Mouse (Mus musculus): ENCODE data around the gene Gm42791. TPM values are rescaled to one million over a fixed set of nuclear protein-coding genes. Genes with fewer than 3 reads are reported as not detected.

The Gm42791 gene
- polyA plus RNA-seq, 1 experiment from 2014 or later, result 3.3 TPM

- Histone ChIP-seq H3K4me3 (no peak overlapping the region), H3K9me3 (no peaks in the 10 kb centered on the region), H3K9ac (no peak overlapping the region), H3K4me2 (no peak overlapping the region), H3K27me3 (no peaks in the 10 kb centered on the region), H3K4me1 (peaks cover 28% of the 10 kb centered on the region), H3K36me3 (no peaks in the 10 kb centered on the region), H3K27ac (no peak overlapping the region)
- no peak for ATAC-seq (ENCODE audit: borderline replicate concordance, extremely low read depth, low FRiP score, low TSS enrichment)
- WGBS, result 97% methylated on average over 11 of the region's 11 CpGs
Measured at GRCm38 (mm10) chr5:148992598-148992997, 2.3 kb downstream of the Gm42791 start.

- H3K4me2 ChIP-seq, result no peak overlapping the region
- WGBS, result 55% methylated on average over 12 of the region's 12 CpGs
- ATAC-seq (ENCODE audit: borderline replicate concordance, extremely low read depth, low FRiP score, low TSS enrichment), result no peak
Measured at GRCm38 (mm10) chr5:148990891-148991311, 4.0 kb downstream of the Gm42791 start.

DNA sequence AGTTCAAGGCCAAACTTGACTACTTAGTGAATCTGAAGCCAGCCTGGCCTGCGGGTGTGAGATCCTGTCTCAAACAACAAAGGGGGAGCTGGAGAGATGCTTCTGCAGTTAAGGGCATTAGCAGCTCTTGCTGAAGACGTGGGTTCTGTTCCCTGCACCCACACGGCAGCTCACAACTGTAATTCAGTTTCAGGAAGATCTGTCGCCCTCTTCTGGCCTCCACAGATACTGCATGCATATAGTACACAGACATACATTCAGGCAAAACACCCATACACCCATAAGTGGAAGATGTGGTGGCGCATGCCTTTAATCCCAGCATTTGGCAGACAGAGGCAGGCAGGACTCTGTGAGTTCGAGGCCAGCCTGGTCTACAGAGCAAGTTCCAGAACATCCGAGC, 5.5 kb downstream of the Gm42791 start:
- WGBS, result 85% methylated on average over 7 of the region's 7 CpGs
- H3K9ac ChIP-seq, result no peak overlapping the region
- H3K4me3 ChIP-seq, result no peak overlapping the region
- no peak for ATAC-seq (ENCODE audit: borderline replicate concordance, extremely low read depth, low FRiP score, low TSS enrichment)
- no peak overlapping the region for H3K4me2 ChIP-seq
- H3K9me3 ChIP-seq, result no peaks in the 10 kb centered on the region
- no peaks in the 10 kb centered on the region for H3K27me3 ChIP-seq
- H3K27ac ChIP-seq, result no peak overlapping the region
- no peaks in the 10 kb centered on the region for H3K36me3 ChIP-seq
- H3K4me1 ChIP-seq, result peaks cover 9% of the 10 kb centered on the region

More at GRCm38 (mm10) chr5:148990891-148991311, 4.0 kb downstream of the Gm42791 start:
- H3K9me3 ChIP-seq, result no peaks in the 10 kb centered on the region
- H3K36me3 ChIP-seq, result no peaks in the 10 kb centered on the region
- H3K27ac ChIP-seq, result peak overlapping the region; percentile 13; the same call in 1 of the 2 replicates
- peaks cover 17% of the 10 kb centered on the region for H3K4me1 ChIP-seq
- no peak overlapping the region for H3K9ac ChIP-seq
- no peak overlapping the region for H3K4me3 ChIP-seq
- no peaks in the 10 kb centered on the region for H3K27me3 ChIP-seq

- no peaks in the 10 kb centered on the region for H3K9me3 ChIP-seq
- H3K4me3 ChIP-seq, result no peak overlapping the region
- no peak overlapping the region for H3K4me2 ChIP-seq
- H3K9ac ChIP-seq, result no peak overlapping the region
- 46% methylated on average over 13 of the region's 13 CpGs for WGBS
- H3K36me3 ChIP-seq, result no peaks in the 10 kb centered on the region
- H3K4me1 ChIP-seq, result no peaks in the 10 kb centered on the region
- H3K27ac ChIP-seq, result no peak overlapping the region
- ATAC-seq (ENCODE audit: borderline replicate concordance, extremely low read depth, low FRiP score, low TSS enrichment), result no peak
- H3K27me3 ChIP-seq, result no peaks in the 10 kb centered on the region
Measured at GRCm38 (mm10) chr5:148984961-148985360, 10.0 kb downstream of the Gm42791 start.

DNA sequence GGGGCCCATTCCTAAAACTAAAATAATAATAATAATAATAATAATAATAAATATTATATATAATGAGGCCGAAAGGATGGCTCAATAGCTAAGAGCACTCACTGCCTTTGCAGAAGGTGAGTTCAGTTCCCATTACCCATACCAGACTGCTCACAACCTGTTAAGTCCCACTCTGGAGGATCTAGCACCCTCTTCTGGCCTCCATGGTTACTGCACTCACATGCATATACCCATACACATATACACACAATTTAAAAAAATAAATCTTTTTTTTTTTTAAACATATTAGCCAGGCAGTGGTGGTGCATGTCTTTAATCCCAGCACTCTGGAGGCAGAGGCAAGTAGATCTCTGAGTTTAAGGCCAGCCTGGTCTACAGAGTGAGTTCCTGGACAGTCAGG, 11.3 kb downstream of the Gm42791 start:
- Histone ChIP-seq H3K4me2 (no peak overlapping the region), H3K27me3 (no peaks in the 10 kb centered on the region), H3K36me3 (no peaks in the 10 kb centered on the region), H3K4me3 (no peak overlapping the region), H3K9me3 (no peaks in the 10 kb centered on the region), H3K27ac (no peak overlapping the region), H3K9ac (no peak overlapping the region), H3K4me1 (peaks cover 2% of the 10 kb centered on the region)
- ATAC-seq (ENCODE audit: borderline replicate concordance, extremely low read depth, low FRiP score, low TSS enrichment), result no peak
- 93% methylated on average over 1 of the region's 1 CpGs for WGBS

- H3K27me3 ChIP-seq, result no peaks in the 10 kb centered on the region
- no peaks in the 10 kb centered on the region for H3K36me3 ChIP-seq
- H3K4me3 ChIP-seq, result no peak overlapping the region
- no peak overlapping the region for H3K9ac ChIP-seq
- H3K4me1 ChIP-seq, result peaks cover 8% of the 10 kb centered on the region
- H3K9me3 ChIP-seq, result no peaks in the 10 kb centered on the region
- no peak overlapping the region for H3K27ac ChIP-seq
- WGBS, result 78% methylated on average over 12 of the region's 12 CpGs
- no peak for ATAC-seq (ENCODE audit: borderline replicate concordance, extremely low read depth, low FRiP score, low TSS enrichment)
- H3K4me2 ChIP-seq, result no peak overlapping the region
Measured at GRCm38 (mm10) chr5:148983108-148983664, 11.8 kb downstream of the Gm42791 start.

GRCm38 (mm10) chr5:148982396-148982795, 12.6 kb downstream of the Gm42791 start:
- Histone ChIP-seq H3K4me1 (peaks cover 15% of the 10 kb centered on the region), H3K36me3 (no peaks in the 10 kb centered on the region), H3K9ac (no peak overlapping the region), H3K27me3 (no peaks in the 10 kb centered on the region), H3K27ac (no peak overlapping the region), H3K4me3 (no peak overlapping the region), H3K4me2 (no peak overlapping the region), H3K9me3 (no peaks in the 10 kb centered on the region)
- WGBS, result 72% methylated on average over 7 of the region's 7 CpGs
- ATAC-seq (ENCODE audit: borderline replicate concordance, extremely low read depth, low FRiP score, low TSS enrichment), result no peak

DNA sequence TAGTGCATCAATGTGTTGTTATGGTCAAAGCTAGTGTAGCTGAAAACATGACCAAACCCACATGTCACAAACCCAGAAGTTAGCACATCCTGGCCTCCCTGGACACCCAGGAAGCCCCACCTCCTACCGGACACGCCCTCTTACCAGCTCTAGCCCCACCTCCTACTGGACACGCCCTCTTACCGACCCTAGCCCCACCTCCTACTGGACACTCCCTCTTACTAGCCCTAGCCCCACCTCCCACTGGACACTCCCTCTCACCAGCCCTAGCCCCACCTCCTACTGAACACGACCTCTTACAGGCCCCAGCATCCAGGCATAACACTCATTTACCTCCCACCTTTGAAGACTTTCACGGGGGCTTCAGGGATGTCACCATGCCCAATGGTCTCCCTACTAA, 14.3 kb downstream of the Gm42791 start:
- Histone ChIP-seq H3K9me3 (no peaks in the 10 kb centered on the region), H3K4me2 (no peak overlapping the region), H3K4me1 (peaks cover 15% of the 10 kb centered on the region), H3K9ac (no peak overlapping the region), H3K27me3 (no peaks in the 10 kb centered on the region), H3K36me3 (no peaks in the 10 kb centered on the region), H3K27ac (no peak overlapping the region), H3K4me3 (no peak overlapping the region)
- ATAC-seq (ENCODE audit: borderline replicate concordance, extremely low read depth, low FRiP score, low TSS enrichment), result no peak
- 63% methylated on average over 6 of the region's 6 CpGs for WGBS

DNA sequence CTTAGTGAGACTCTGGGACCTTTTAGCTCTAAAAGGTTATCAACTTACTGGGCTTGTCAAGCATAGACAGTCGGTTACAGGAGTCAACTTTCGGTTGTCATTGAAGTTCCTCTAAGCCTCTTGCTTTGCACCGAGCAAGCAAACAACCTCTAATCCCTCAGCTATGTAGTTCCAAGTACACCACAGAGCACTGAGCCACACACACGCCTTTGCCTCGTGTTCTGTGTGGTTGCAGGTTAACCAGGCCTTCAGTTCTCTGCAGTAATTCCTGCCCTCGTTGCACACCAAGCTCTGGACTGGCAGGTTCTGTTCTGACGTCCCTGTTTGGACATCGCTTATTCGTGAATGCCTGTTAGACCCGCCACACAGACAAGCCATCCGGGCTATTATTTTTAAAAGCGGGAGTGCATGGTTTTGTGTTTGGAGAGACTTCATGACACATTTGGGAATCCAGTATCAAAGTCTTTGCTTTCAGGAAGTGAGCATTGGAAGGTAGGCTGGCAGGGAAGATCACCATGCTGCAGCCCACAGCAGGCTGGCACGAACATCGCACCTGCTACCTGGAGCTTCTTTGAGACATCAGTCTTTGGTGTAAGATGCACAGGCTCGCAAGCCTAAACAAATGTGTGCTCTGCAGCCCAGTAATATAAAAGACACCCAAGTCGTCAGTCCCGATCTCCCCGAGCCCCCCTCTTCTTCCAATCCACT, 16.3 kb downstream of the Gm42791 start:
- 55% methylated on average over 18 of the region's 18 CpGs for WGBS
- H3K9ac ChIP-seq, result no peak overlapping the region
- H3K9me3 ChIP-seq, result no peaks in the 10 kb centered on the region

DNA sequence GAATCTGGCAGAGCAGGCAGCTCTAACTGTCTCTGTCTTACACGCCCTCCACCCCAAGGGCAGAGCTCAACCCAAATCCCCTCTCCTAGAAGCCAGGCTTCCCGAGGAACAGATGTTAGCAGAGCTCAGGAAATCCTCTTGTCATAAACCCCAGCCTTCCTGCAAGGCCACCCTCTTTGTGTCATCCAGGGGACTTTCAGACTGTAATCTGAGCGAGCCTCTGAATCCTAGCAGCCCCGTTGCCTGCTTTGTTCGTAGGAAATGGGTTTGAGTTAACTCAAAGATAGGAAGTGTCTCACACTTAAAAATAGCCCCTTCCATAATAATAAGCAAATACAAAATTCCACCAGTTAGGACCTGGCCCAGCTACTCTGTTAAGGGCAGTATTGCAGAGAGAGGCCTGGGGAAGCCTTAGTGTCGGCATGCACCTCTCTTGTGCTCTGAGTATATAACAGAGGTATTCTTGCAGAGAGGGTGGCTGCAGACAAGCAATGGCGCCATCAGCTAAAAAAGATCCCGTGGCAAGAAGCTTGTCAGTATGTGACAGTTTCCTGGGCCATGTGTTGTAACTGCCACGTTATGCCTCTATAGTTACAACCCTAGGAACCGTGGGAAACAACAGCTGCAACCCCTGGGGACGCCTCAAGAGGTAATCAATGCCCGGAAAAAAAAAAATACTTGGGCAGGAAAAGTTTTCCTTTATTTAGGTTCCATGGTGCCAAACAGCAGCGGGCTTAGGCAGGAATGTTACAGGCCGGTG, 17.1 kb downstream of the Gm42791 start:
- H3K27ac ChIP-seq, result peak overlapping the region; percentile 81
- no peaks in the 10 kb centered on the region for H3K27me3 ChIP-seq
- H3K9ac ChIP-seq, result no peak overlapping the region
- H3K36me3 ChIP-seq, result no peaks in the 10 kb centered on the region
- H3K4me3 ChIP-seq, result no peak overlapping the region
- 20% methylated on average over 14 of the region's 14 CpGs for WGBS
- H3K4me1 ChIP-seq, result peaks cover 19% of the 10 kb centered on the region
- peak; percentile 58 for ATAC-seq (ENCODE audit: borderline replicate concordance, extremely low read depth, low FRiP score, low TSS enrichment)
- H3K9me3 ChIP-seq, result no peaks in the 10 kb centered on the region
- no peak overlapping the region for H3K4me2 ChIP-seq

More for the DNA sequence above, 16.3 kb downstream of the Gm42791 start:
- H3K4me1 ChIP-seq, result peaks cover 15% of the 10 kb centered on the region
- H3K27ac ChIP-seq, result peak overlapping the region; percentile 81
- no peak overlapping the region for H3K4me2 ChIP-seq
- no peaks in the 10 kb centered on the region for H3K27me3 ChIP-seq
- no peaks in the 10 kb centered on the region for H3K36me3 ChIP-seq
- ATAC-seq (ENCODE audit: borderline replicate concordance, extremely low read depth, low FRiP score, low TSS enrichment), result no peak
- H3K4me3 ChIP-seq, result no peak overlapping the region

- Histone ChIP-seq H3K27me3 (no peaks in the 10 kb centered on the region), H3K27ac (0 out of 2 replicates have a peak overlapping the region, but pooled peaks have one; percentile 37), H3K9me3 (no peaks in the 10 kb centered on the region), H3K4me1 (peaks cover 20% of the 10 kb centered on the region), H3K4me3 (no peak overlapping the region), H3K9ac (no peak overlapping the region), H3K36me3 (no peaks in the 10 kb centered on the region), H3K4me2 (no peak overlapping the region)
- ATAC-seq (ENCODE audit: borderline replicate concordance, extremely low read depth, low FRiP score, low TSS enrichment), result no peak
- 79% methylated on average over 8 of the region's 8 CpGs for WGBS
Measured at GRCm38 (mm10) chr5:148976876-148977275, 18.1 kb downstream of the Gm42791 start.

- Histone ChIP-seq H3K27me3 (no peaks in the 10 kb centered on the region), H3K4me1 (peaks cover 22% of the 10 kb centered on the region), H3K36me3 (no peaks in the 10 kb centered on the region), H3K27ac (no peak overlapping the region), H3K4me2 (no peak overlapping the region), H3K4me3 (no peak overlapping the region), H3K9me3 (no peaks in the 10 kb centered on the region), H3K9ac (no peak overlapping the region)
- ATAC-seq (ENCODE audit: borderline replicate concordance, extremely low read depth, low FRiP score, low TSS enrichment), result no peak
- 84% methylated on average over 12 of the region's 12 CpGs for WGBS
Measured at GRCm38 (mm10) chr5:148975035-148975434, 19.9 kb downstream of the Gm42791 start.

Data from lung, embryonic 15.5 days (tissue).